Mouse (Mus musculus): ENCODE measurements around the gene Syk. TPM values are rescaled to one million over a fixed set of nuclear protein-coding genes. Genes with fewer than 3 reads are reported as not detected.
A peak's percentile ranks its signal among the peaks of the same experiment; 100 is the strongest.

Syk gene
- polyA plus RNA-seq, 1 experiment from 2014 or later: 6.8 TPM

DNA sequence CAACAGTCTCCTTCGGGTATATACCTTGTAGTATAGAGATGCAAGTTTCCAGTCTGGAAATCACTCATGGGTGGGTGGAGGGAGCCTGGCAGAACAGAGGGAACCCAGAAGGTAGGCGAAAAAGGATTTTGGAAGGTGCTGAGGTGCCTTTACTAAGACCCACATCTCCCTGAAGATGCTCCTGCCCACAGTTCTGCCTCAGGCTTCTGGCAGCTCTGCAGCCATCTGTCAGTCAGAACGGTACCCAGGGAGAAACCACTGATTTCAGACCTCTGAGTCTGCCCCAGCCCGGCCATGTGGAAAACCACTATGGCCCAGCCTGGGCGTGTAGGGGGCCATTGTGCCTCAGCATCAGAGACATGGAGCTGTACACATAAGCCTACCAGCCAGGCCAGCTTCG lies 43.5 kb upstream of the Syk start:
- Histone ChIP-seq H3K4me3 (ENCODE audit: low read depth, low read length) (no peak overlapping the region), H3K9ac (replicated peaks) (no peak overlapping the region), H3K4me2 (ENCODE audit: low read depth, low read length) (no peak overlapping the region), H3K36me3 (replicated peaks; ENCODE audit: insufficient read depth, low read length) (no peaks in the 10 kb centered on the region), H3K27me3 (ENCODE audit: insufficient read depth, low read length) (peaks cover 3% of the 10 kb centered on the region; the same call in 1 of the 2 replicates), H3K27ac (ENCODE audit: low read depth) (no peak overlapping the region), H3K9me3 (ENCODE audit: low read length) (no peaks in the 10 kb centered on the region), H3K4me1 (ENCODE audit: insufficient read depth) (no peaks in the 10 kb centered on the region)
- ATAC-seq (no peak), DNase-seq (peak; percentile 22)
- WGBS (ENCODE audit: insufficient replicate concordance): 58% methylated on average over 6 of the region's 6 CpGs
- TF ChIP-seq EP300 (IDR thresholded peaks at IDR 0.05; ENCODE audit: low read depth): no peak
- no peak for TF ChIP-seq CTCF (IDR thresholded peaks at IDR 0.05; ENCODE audit: low read depth)

GRCm38 (mm10) chr13:52541385-52542035 lies 41.5 kb upstream of the Syk start:
- 68% methylated on average over 5 of the region's 5 CpGs for WGBS (ENCODE audit: insufficient replicate concordance)
- ATAC-seq (no peak), DNase-seq (no peak)
- H3K4me1 ChIP-seq (ENCODE audit: insufficient read depth): no peaks in the 10 kb centered on the region
- no peak overlapping the region for H3K9ac ChIP-seq (replicated peaks)
- H3K4me2 ChIP-seq (ENCODE audit: low read depth, low read length): no peak overlapping the region
- TF ChIP-seq CTCF (IDR thresholded peaks at IDR 0.05; ENCODE audit: low read depth) (no peak), EP300 (IDR thresholded peaks at IDR 0.05; ENCODE audit: low read depth) (no peak)
- H3K27me3 ChIP-seq (ENCODE audit: insufficient read depth, low read length): no peaks in the 10 kb centered on the region
- H3K36me3 ChIP-seq (replicated peaks; ENCODE audit: insufficient read depth, low read length): no peaks in the 10 kb centered on the region
- 0 out of 2 replicates have a peak overlapping the region, but pooled peaks have one; percentile 34 for H3K27ac ChIP-seq (ENCODE audit: low read depth)
- no peaks in the 10 kb centered on the region for H3K9me3 ChIP-seq (ENCODE audit: low read length)
- no peak overlapping the region for H3K4me3 ChIP-seq (ENCODE audit: low read depth, low read length)

- no peaks in the 10 kb centered on the region for H3K9me3 ChIP-seq (ENCODE audit: low read length)
- no peak overlapping the region for H3K4me3 ChIP-seq (ENCODE audit: low read depth, low read length)
- TF ChIP-seq CTCF (IDR thresholded peaks at IDR 0.05; ENCODE audit: low read depth) (no peak), EP300 (IDR thresholded peaks at IDR 0.05; ENCODE audit: low read depth) (no peak)
- ATAC-seq: no peak
- H3K36me3 ChIP-seq (replicated peaks; ENCODE audit: insufficient read depth, low read length): no peaks in the 10 kb centered on the region
- peak overlapping the region; percentile 34; the same call in 1 of the 2 replicates for H3K27ac ChIP-seq (ENCODE audit: low read depth)
- no peaks in the 10 kb centered on the region for H3K27me3 ChIP-seq (ENCODE audit: insufficient read depth, low read length)
- no peak overlapping the region for H3K4me2 ChIP-seq (ENCODE audit: low read depth, low read length)
- DNase-seq: no peak
- WGBS (ENCODE audit: insufficient replicate concordance): 64% methylated on average over 8 of the region's 8 CpGs
- no peak overlapping the region for H3K9ac ChIP-seq (replicated peaks)
- H3K4me1 ChIP-seq (ENCODE audit: insufficient read depth): no peaks in the 10 kb centered on the region
Observed at GRCm38 (mm10) chr13:52542036-52542526, 40.9 kb upstream of the Syk start.

- WGBS (ENCODE audit: insufficient replicate concordance): 42% methylated on average over 4 of the region's 4 CpGs
- no peak for DNase-seq
- no peak for ATAC-seq
- Histone ChIP-seq H3K4me3 (ENCODE audit: low read depth, low read length) (no peak overlapping the region), H3K27ac (ENCODE audit: low read depth) (peak overlapping the region; percentile 34; the same call in 1 of the 2 replicates), H3K4me1 (ENCODE audit: insufficient read depth) (no peaks in the 10 kb centered on the region), H3K9me3 (ENCODE audit: low read length) (no peaks in the 10 kb centered on the region), H3K4me2 (ENCODE audit: low read depth, low read length) (no peak overlapping the region), H3K9ac (replicated peaks) (no peak overlapping the region), H3K27me3 (ENCODE audit: insufficient read depth, low read length) (no peaks in the 10 kb centered on the region), H3K36me3 (replicated peaks; ENCODE audit: insufficient read depth, low read length) (no peaks in the 10 kb centered on the region)
- TF ChIP-seq EP300 (IDR thresholded peaks at IDR 0.05; ENCODE audit: low read depth): no peak
- no peak for TF ChIP-seq CTCF (IDR thresholded peaks at IDR 0.05; ENCODE audit: low read depth)
Observed at GRCm38 (mm10) chr13:52542636-52543035, 40.3 kb upstream of the Syk start.

DNA sequence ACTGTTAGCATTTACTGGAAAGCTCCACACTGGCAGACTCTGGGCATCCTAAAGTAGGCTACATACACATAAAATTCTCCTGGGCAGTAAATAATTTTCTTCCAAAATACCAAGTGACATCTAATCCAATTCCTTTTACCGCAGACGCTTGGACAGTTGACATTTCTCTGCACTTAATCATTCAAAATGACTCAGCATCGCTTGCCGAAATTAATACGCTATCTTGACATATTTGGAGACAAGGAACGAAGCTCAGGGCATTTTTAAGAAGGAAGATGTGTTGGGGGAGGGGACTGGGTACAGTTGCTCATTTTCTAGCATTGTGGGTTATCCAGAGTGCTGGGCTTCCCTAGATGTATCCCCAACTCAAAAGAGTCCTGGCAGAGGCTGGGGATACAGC lies 36.7 kb upstream of the Syk start:
- Histone ChIP-seq H3K9me3 (ENCODE audit: low read length) (no peaks in the 10 kb centered on the region), H3K36me3 (replicated peaks; ENCODE audit: insufficient read depth, low read length) (no peaks in the 10 kb centered on the region), H3K27me3 (ENCODE audit: insufficient read depth, low read length) (no peaks in the 10 kb centered on the region), H3K4me2 (ENCODE audit: low read depth, low read length) (no peak overlapping the region), H3K4me3 (ENCODE audit: low read depth, low read length) (no peak overlapping the region), H3K9ac (replicated peaks) (no peak overlapping the region), H3K27ac (ENCODE audit: low read depth) (no peak overlapping the region), H3K4me1 (ENCODE audit: insufficient read depth) (0 out of 2 replicates have a peak, but pooled peaks cover 2% of the 10 kb centered on the region)
- no peak for TF ChIP-seq EP300 (IDR thresholded peaks at IDR 0.05; ENCODE audit: low read depth)
- no peak for TF ChIP-seq CTCF (IDR thresholded peaks at IDR 0.05; ENCODE audit: low read depth)
- ATAC-seq (no peak), DNase-seq (no peak)
- 52% methylated on average over 6 of the region's 6 CpGs for WGBS (ENCODE audit: insufficient replicate concordance)

DNA sequence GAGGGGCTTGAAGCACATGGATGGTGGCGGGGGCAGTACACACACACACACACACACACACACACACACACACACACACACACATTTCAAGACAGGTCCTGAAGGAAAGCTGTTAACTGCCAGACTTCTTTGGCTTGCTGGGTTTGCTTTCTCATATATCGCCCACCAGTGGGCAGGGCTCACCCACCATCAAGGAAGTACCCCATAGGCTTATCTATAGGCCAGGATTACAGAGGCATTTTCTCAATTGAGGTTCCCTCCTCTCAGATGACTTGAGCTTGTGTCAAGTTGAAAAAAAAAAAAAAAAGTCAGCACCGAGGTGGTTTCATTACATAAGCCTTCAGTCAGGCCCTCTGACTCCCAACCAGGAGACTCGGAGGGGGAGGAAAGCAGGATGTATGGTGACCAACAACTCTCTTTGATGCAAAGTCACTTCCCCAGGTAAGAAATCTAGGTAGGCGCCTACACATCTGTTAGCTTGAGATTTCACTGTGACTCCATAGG lies 32.2 kb upstream of the Syk start:
- no peaks in the 10 kb centered on the region for H3K36me3 ChIP-seq (replicated peaks; ENCODE audit: insufficient read depth, low read length)
- no peak for ATAC-seq
- peaks cover 2% of the 10 kb centered on the region; the same call in 1 of the 2 replicates for H3K4me1 ChIP-seq (ENCODE audit: insufficient read depth)
- H3K9ac ChIP-seq (replicated peaks): no peak overlapping the region
- H3K27ac ChIP-seq (ENCODE audit: low read depth): peak overlapping the region; percentile 25; the same call in 1 of the 2 replicates
- H3K9me3 ChIP-seq (ENCODE audit: low read length): no peaks in the 10 kb centered on the region
- no peak overlapping the region for H3K4me3 ChIP-seq (ENCODE audit: low read depth, low read length)
- 0 out of 2 replicates have a peak, but pooled peaks have one; percentile 15 for TF ChIP-seq CTCF (IDR thresholded peaks at IDR 0.05; ENCODE audit: low read depth)
- TF ChIP-seq EP300 (IDR thresholded peaks at IDR 0.05; ENCODE audit: low read depth): no peak
- 43% methylated on average over 5 of the region's 5 CpGs for WGBS (ENCODE audit: insufficient replicate concordance)
- no peak overlapping the region for H3K4me2 ChIP-seq (ENCODE audit: low read depth, low read length)
- DNase-seq: no peak
- no peaks in the 10 kb centered on the region for H3K27me3 ChIP-seq (ENCODE audit: insufficient read depth, low read length)
